Mouse (Mus musculus): ENCODE measurements around the gene Anxa6. TPM values are rescaled to one million over a fixed set of nuclear protein-coding genes. Genes with fewer than 3 reads are reported as not detected.
A peak's percentile ranks its signal among the peaks of the same experiment; 100 is the strongest.

Anxa6 gene
- polyA plus RNA-seq, 1 experiment from 2014 or later = 266 TPM

GRCm38 (mm10) chr11:55021859-55022258, 11.4 kb downstream of the Anxa6 start:
- H3K4me3 ChIP-seq (ENCODE audit: low read length) = no peak overlapping the region
- H3K4me2 ChIP-seq (replicated peaks; ENCODE audit: low read depth, low read length) = no peak overlapping the region
- 41% methylated on average over 6 of the region's 6 CpGs for WGBS
- no peak for ATAC-seq (ENCODE audit: low FRiP score, low TSS enrichment)
- peaks cover 3% of the 10 kb centered on the region; the same call in 1 of the 2 replicates for H3K36me3 ChIP-seq (ENCODE audit: insufficient read depth, low read length)
- H3K4me1 ChIP-seq (ENCODE audit: insufficient read depth, low read length) = peaks cover 38% of the 10 kb centered on the region
- no peak overlapping the region for H3K27ac ChIP-seq (ENCODE audit: low read length)
- no peaks in the 10 kb centered on the region for H3K9me3 ChIP-seq (ENCODE audit: low read length)
- no peak overlapping the region for H3K9ac ChIP-seq (replicated peaks; ENCODE audit: low read length)
- H3K27me3 ChIP-seq (ENCODE audit: insufficient read depth, low read length) = no peaks in the 10 kb centered on the region

DNA sequence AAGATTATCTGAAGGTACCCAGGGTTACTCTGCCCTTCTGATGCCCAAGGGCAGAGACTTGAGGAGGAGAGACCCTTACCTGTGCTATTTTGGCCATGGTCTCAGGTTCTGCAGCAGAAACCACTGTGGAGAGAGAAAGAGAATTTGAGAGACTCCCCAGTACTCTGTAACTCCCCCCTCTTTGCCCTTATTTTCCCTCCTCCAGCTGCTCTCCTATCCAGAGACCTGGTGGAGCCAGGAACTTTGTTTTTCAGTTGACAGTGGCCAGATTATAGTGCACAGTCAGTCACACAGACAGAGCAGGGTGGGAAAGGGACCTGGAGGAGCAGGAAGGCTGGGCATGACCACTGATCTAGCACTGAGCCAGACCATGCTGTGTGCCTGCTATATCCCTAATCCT, 11.8 kb downstream of the Anxa6 start:
- no peak overlapping the region for H3K9ac ChIP-seq (replicated peaks; ENCODE audit: low read length)
- H3K9me3 ChIP-seq (ENCODE audit: low read length) = no peaks in the 10 kb centered on the region
- H3K4me3 ChIP-seq (ENCODE audit: low read length) = no peak overlapping the region
- no peak for ATAC-seq (ENCODE audit: low FRiP score, low TSS enrichment)
- H3K4me2 ChIP-seq (replicated peaks; ENCODE audit: low read depth, low read length) = no peak overlapping the region
- peaks cover 36% of the 10 kb centered on the region for H3K4me1 ChIP-seq (ENCODE audit: insufficient read depth, low read length)
- H3K27me3 ChIP-seq (ENCODE audit: insufficient read depth, low read length) = no peaks in the 10 kb centered on the region
- H3K27ac ChIP-seq (ENCODE audit: low read length) = no peak overlapping the region
- peaks cover 3% of the 10 kb centered on the region; the same call in 1 of the 2 replicates for H3K36me3 ChIP-seq (ENCODE audit: insufficient read depth, low read length)

- H3K4me1 ChIP-seq (ENCODE audit: insufficient read depth, low read length) = peaks cover 36% of the 10 kb centered on the region
- H3K9ac ChIP-seq (replicated peaks; ENCODE audit: low read length) = no peak overlapping the region
- no peaks in the 10 kb centered on the region for H3K27me3 ChIP-seq (ENCODE audit: insufficient read depth, low read length)
- no peak for ATAC-seq (ENCODE audit: low FRiP score, low TSS enrichment)
- no peak overlapping the region for H3K4me2 ChIP-seq (replicated peaks; ENCODE audit: low read depth, low read length)
- H3K4me3 ChIP-seq (ENCODE audit: low read length) = no peak overlapping the region
- WGBS = 81% methylated on average over 2 of the region's 2 CpGs
- H3K27ac ChIP-seq (ENCODE audit: low read length) = no peak overlapping the region
- H3K36me3 ChIP-seq (ENCODE audit: insufficient read depth, low read length) = peaks cover 3% of the 10 kb centered on the region; the same call in 1 of the 2 replicates
- no peaks in the 10 kb centered on the region for H3K9me3 ChIP-seq (ENCODE audit: low read length)
These were observed 13.5 kb downstream of the Anxa6 start for GRCm38 (mm10) chr11:55019711-55020110.

DNA sequence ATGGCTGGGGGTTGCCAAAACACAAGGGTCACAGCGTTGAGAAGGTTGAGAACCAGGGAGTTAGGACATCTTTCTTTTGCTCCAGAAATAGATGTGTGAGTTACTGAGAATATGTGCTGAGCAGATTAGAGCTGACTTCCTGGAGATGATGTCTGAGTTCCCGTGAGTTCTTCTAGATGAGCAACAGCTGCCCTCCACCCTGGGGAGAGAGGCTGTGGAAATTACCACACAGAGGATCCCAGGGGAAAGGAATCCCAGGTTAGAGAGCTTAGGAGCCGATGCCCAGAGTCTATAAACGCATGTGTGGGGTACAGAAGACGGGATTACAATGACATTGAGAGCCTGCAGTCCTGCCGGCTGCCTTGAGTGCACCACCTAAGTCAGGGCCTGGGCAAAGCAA, 15.2 kb downstream of the Anxa6 start:
- ATAC-seq (ENCODE audit: low FRiP score, low TSS enrichment) = no peak
- 71% methylated on average over 6 of the region's 6 CpGs for WGBS

GRCm38 (mm10) chr11:55017201-55017600, 16.0 kb downstream of the Anxa6 start:
- 83% methylated on average over 2 of the region's 2 CpGs for WGBS
- Histone ChIP-seq H3K4me2 (replicated peaks; ENCODE audit: low read depth, low read length) (no peak overlapping the region), H3K36me3 (ENCODE audit: insufficient read depth, low read length) (peaks cover 13% of the 10 kb centered on the region), H3K9me3 (ENCODE audit: low read length) (no peaks in the 10 kb centered on the region), H3K4me3 (ENCODE audit: low read length) (no peak overlapping the region), H3K9ac (replicated peaks; ENCODE audit: low read length) (no peak overlapping the region), H3K27ac (ENCODE audit: low read length) (no peak overlapping the region), H3K4me1 (ENCODE audit: insufficient read depth, low read length) (peaks cover 20% of the 10 kb centered on the region), H3K27me3 (ENCODE audit: insufficient read depth, low read length) (no peaks in the 10 kb centered on the region)
- no peak for ATAC-seq (ENCODE audit: low FRiP score, low TSS enrichment)

More for the DNA sequence above, 15.2 kb downstream of the Anxa6 start:
- Histone ChIP-seq H3K27me3 (ENCODE audit: insufficient read depth, low read length) (no peaks in the 10 kb centered on the region), H3K9me3 (ENCODE audit: low read length) (no peaks in the 10 kb centered on the region), H3K4me2 (replicated peaks; ENCODE audit: low read depth, low read length) (no peak overlapping the region), H3K4me3 (ENCODE audit: low read length) (no peak overlapping the region), H3K36me3 (ENCODE audit: insufficient read depth, low read length) (peaks cover 11% of the 10 kb centered on the region), H3K9ac (replicated peaks; ENCODE audit: low read length) (no peak overlapping the region), H3K27ac (ENCODE audit: low read length) (no peak overlapping the region), H3K4me1 (ENCODE audit: insufficient read depth, low read length) (peaks cover 26% of the 10 kb centered on the region)

- peaks cover 13% of the 10 kb centered on the region for H3K36me3 ChIP-seq (ENCODE audit: insufficient read depth, low read length)
- no peak for ATAC-seq (ENCODE audit: low FRiP score, low TSS enrichment)
These were observed 16.5 kb downstream of the Anxa6 start for GRCm38 (mm10) chr11:55016758-55017157.

GRCm38 (mm10) chr11:55015831-55016241, 17.4 kb downstream of the Anxa6 start:
- H3K4me2 ChIP-seq (replicated peaks; ENCODE audit: low read depth, low read length) = no peak overlapping the region
- peaks cover 22% of the 10 kb centered on the region for H3K36me3 ChIP-seq (ENCODE audit: insufficient read depth, low read length)
- 47% methylated on average over 9 of the region's 9 CpGs for WGBS
- no peaks in the 10 kb centered on the region for H3K9me3 ChIP-seq (ENCODE audit: low read length)
- H3K4me3 ChIP-seq (ENCODE audit: low read length) = no peak overlapping the region
- peaks cover 13% of the 10 kb centered on the region; the same call in 1 of the 2 replicates for H3K4me1 ChIP-seq (ENCODE audit: insufficient read depth, low read length)
- H3K27ac ChIP-seq (ENCODE audit: low read length) = no peak overlapping the region
- H3K9ac ChIP-seq (replicated peaks; ENCODE audit: low read length) = no peak overlapping the region
- H3K27me3 ChIP-seq (ENCODE audit: insufficient read depth, low read length) = no peaks in the 10 kb centered on the region
- peak; percentile 52; the same call in 1 of the 2 replicates for ATAC-seq (ENCODE audit: low FRiP score, low TSS enrichment)

More at GRCm38 (mm10) chr11:55016758-55017157, 16.5 kb downstream of the Anxa6 start:
- no peak overlapping the region for H3K27ac ChIP-seq (ENCODE audit: low read length)
- H3K27me3 ChIP-seq (ENCODE audit: insufficient read depth, low read length) = no peaks in the 10 kb centered on the region
- H3K9ac ChIP-seq (replicated peaks; ENCODE audit: low read length) = no peak overlapping the region
- H3K4me2 ChIP-seq (replicated peaks; ENCODE audit: low read depth, low read length) = no peak overlapping the region
- no peaks in the 10 kb centered on the region for H3K9me3 ChIP-seq (ENCODE audit: low read length)
- H3K4me1 ChIP-seq (ENCODE audit: insufficient read depth, low read length) = peaks cover 15% of the 10 kb centered on the region
- H3K4me3 ChIP-seq (ENCODE audit: low read length) = no peak overlapping the region
- 83% methylated on average over 1 of the region's 1 CpGs for WGBS

- no peak overlapping the region for H3K4me3 ChIP-seq (ENCODE audit: low read length)
- H3K4me1 ChIP-seq (ENCODE audit: insufficient read depth, low read length) = peaks cover 13% of the 10 kb centered on the region; the same call in 1 of the 2 replicates
- H3K27ac ChIP-seq (ENCODE audit: low read length) = no peak overlapping the region
- no peaks in the 10 kb centered on the region for H3K9me3 ChIP-seq (ENCODE audit: low read length)
- no peaks in the 10 kb centered on the region for H3K27me3 ChIP-seq (ENCODE audit: insufficient read depth, low read length)
- no peak for ATAC-seq (ENCODE audit: low FRiP score, low TSS enrichment)
- H3K36me3 ChIP-seq (ENCODE audit: insufficient read depth, low read length) = peaks cover 27% of the 10 kb centered on the region
- no peak overlapping the region for H3K4me2 ChIP-seq (replicated peaks; ENCODE audit: low read depth, low read length)
- no peak overlapping the region for H3K9ac ChIP-seq (replicated peaks; ENCODE audit: low read length)
- WGBS = 80% methylated on average over 3 of the region's 3 CpGs
These were observed 18.0 kb downstream of the Anxa6 start for GRCm38 (mm10) chr11:55015264-55015663.

GRCm38 (mm10) chr11:55013802-55014201, 19.4 kb downstream of the Anxa6 start:
- Histone ChIP-seq H3K4me3 (ENCODE audit: low read length) (no peak overlapping the region), H3K4me1 (ENCODE audit: insufficient read depth, low read length) (peaks cover 13% of the 10 kb centered on the region; the same call in 1 of the 2 replicates), H3K4me2 (replicated peaks; ENCODE audit: low read depth, low read length) (no peak overlapping the region), H3K27ac (ENCODE audit: low read length) (no peak overlapping the region), H3K9me3 (ENCODE audit: low read length) (no peaks in the 10 kb centered on the region), H3K36me3 (ENCODE audit: insufficient read depth, low read length) (peaks cover 39% of the 10 kb centered on the region), H3K9ac (replicated peaks; ENCODE audit: low read length) (no peak overlapping the region), H3K27me3 (ENCODE audit: insufficient read depth, low read length) (no peaks in the 10 kb centered on the region)
- 81% methylated on average over 6 of the region's 6 CpGs for WGBS
- no peak for ATAC-seq (ENCODE audit: low FRiP score, low TSS enrichment)

- WGBS = 72% methylated on average over 5 of the region's 5 CpGs
- H3K4me2 ChIP-seq (replicated peaks; ENCODE audit: low read depth, low read length) = no peak overlapping the region
- H3K9me3 ChIP-seq (ENCODE audit: low read length) = no peaks in the 10 kb centered on the region
- no peak overlapping the region for H3K9ac ChIP-seq (replicated peaks; ENCODE audit: low read length)
- no peaks in the 10 kb centered on the region for H3K27me3 ChIP-seq (ENCODE audit: insufficient read depth, low read length)
- peaks cover 47% of the 10 kb centered on the region for H3K36me3 ChIP-seq (ENCODE audit: insufficient read depth, low read length)
- H3K4me1 ChIP-seq (ENCODE audit: insufficient read depth, low read length) = peaks cover 13% of the 10 kb centered on the region; the same call in 1 of the 2 replicates
- ATAC-seq (ENCODE audit: low FRiP score, low TSS enrichment) = 0 out of 2 replicates have a peak, but pooled peaks have one; percentile 47
- H3K27ac ChIP-seq (ENCODE audit: low read length) = 0 out of 2 replicates have a peak overlapping the region, but pooled peaks have one; percentile 13
- no peak overlapping the region for H3K4me3 ChIP-seq (ENCODE audit: low read length)
These were observed 20.4 kb downstream of the Anxa6 start for GRCm38 (mm10) chr11:55012551-55013521.

Measured in kidney, embryonic 16.5 days (tissue).